Mouse (Mus musculus) forebrain, embryonic 15.5 days (tissue): Measurements from ENCODE around the gene BC052040. TPM values are rescaled to one million over a fixed set of nuclear protein-coding genes. Genes with fewer than 3 reads are reported as not detected.
A peak's percentile ranks its signal among the peaks of the same experiment; 100 is the strongest.

Experiments used
- ATAC-seq: fragments of 200-750 bp; cut with Nextera tagmentation; replicated peaks from 2 replicates; pipeline ENCODE4 v1.8.0; 2017; ENCODE audit warnings: mild to moderate bottlenecking, moderate TSS enrichment, moderate library complexity
- H3K27ac ChIP-seq: fragments of 300-500 bp; sonication (generic); replicated peaks from 2 replicates; pipeline ENCODE4 v1.5.1; 2015; ENCODE audit warnings: mild to moderate bottlenecking, inconsistent platforms
- H3K27me3 ChIP-seq: fragments of 300-500 bp; sonication (generic); 2 replicates; pipeline ENCODE4 v1.6.1; 2015; ENCODE audit warnings: inconsistent platforms
- H3K36me3 ChIP-seq: fragments of 300-500 bp; sonication (generic); 2 replicates; pipeline ENCODE4 v1.6.1; 2015; ENCODE audit warnings: mild to moderate bottlenecking, inconsistent platforms
- H3K4me1 ChIP-seq: fragments of 300-500 bp; sonication (generic); 2 replicates; pipeline ENCODE4 v1.6.1; 2015; ENCODE audit warnings: inconsistent platforms
- H3K4me2 ChIP-seq: fragments of 300-500 bp; sonication (generic); replicated peaks from 2 replicates; pipeline ENCODE4 v1.6.1; 2015; ENCODE audit warnings: mild to moderate bottlenecking, inconsistent platforms
- H3K4me3 ChIP-seq: fragments of 300-500 bp; sonication (generic); 2 replicates; pipeline ENCODE4 v1.5.1; 2015; ENCODE audit warnings: mild to moderate bottlenecking, inconsistent platforms
- H3K9ac ChIP-seq: fragments of 300-500 bp; sonication (generic); replicated peaks from 2 replicates; pipeline ENCODE4 v1.6.1; 2015; ENCODE audit warnings: mild to moderate bottlenecking, inconsistent platforms
- H3K9me3 ChIP-seq: fragments of 300-500 bp; sonication (generic); 2 replicates; pipeline ENCODE4 v1.6.1; 2016; ENCODE audit warnings: inconsistent platforms
- WGBS: fragments of 180-500 bp; shearing (Covaris S2); methylation state at CpG from one replicate; pipeline ENCODE4 v1.1.7; 2015; ENCODE audit warnings: mixed read lengths; 5-methylcytosine and 5-hydroxymethylcytosine counted together
- microRNA counts: library from miRNA; unstranded; fragments of <30 nt; microRNA quantifications from one replicate; lab custom pipeline; 2016
- microRNA-seq: library from miRNA; unstranded; fragments of <30 nt; microRNA quantifications from one replicate; pipeline ENCODE4, GENCODE M21; 2016
- polyA plus RNA-seq: library from polyadenylated mRNA; unstranded; fragments of >200 nt; fragmentation: Nextera tagmentation; extraction: Ambion mirVana; gene quantifications from 2 replicates; pipeline ENCODE4 v1.2.1, GENCODE M21; 2015

BC052040 gene
- polyA plus RNA-seq, 1 experiment from 2014 or later: 16.3 TPM

DNA sequence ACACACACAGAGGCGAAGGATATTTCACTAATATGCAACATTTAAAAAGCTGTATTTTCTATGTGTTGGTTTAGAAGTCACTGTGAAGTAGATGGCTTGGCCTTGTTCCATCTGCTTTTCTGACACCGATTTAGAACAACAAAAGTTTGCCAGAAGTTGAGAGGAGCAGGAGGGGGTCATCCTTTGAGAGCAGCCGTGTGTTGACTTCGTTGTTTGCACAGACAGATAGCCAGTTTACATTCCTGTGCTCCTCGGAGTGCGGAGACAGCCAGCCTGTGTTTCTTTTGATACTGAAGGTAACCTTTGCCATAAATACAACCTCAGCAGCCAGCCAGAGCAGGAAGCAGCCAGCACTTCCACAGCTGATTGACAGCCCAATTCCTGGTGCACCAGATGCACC lies 204.2 kb downstream of the BC052040 start:
- Histone ChIP-seq H3K9ac (no peak overlapping the region), H3K4me2 (no peak overlapping the region), H3K4me1 (no peaks in the 10 kb centered on the region), H3K4me3 (no peak overlapping the region), H3K27me3 (no peaks in the 10 kb centered on the region), H3K36me3 (no peaks in the 10 kb centered on the region), H3K27ac (no peak overlapping the region), H3K9me3 (no peaks in the 10 kb centered on the region)
- ATAC-seq: no peak
- WGBS: 46% methylated on average over 6 of the region's 6 CpGs

DNA sequence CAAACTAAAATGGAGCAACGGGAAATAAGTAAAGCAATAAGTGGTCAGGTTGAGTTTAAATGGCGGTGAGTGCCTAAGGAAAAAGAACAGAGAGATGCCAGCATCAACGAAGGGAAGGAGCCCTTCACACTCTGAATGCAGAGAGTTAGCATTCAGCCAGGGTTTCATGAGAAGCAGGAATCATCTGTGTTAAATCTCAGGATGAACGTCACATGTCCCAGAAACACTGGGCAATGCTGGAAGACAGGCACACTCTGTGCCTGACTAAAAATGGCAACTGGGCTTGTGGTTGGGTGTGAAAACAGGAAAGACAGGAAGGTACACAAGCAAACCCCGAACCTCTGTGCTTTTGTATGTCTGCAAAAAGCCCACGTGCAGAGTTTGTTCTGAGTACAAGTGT lies 217.3 kb downstream of the BC052040 start:
- H3K27ac ChIP-seq: no peak overlapping the region
- no peaks in the 10 kb centered on the region for H3K4me1 ChIP-seq
- no peaks in the 10 kb centered on the region for H3K27me3 ChIP-seq
- H3K36me3 ChIP-seq: no peaks in the 10 kb centered on the region
- no peak overlapping the region for H3K4me2 ChIP-seq
- 89% methylated on average over 6 of the region's 6 CpGs for WGBS
- no peak for ATAC-seq
- H3K9me3 ChIP-seq: no peaks in the 10 kb centered on the region
- H3K4me3 ChIP-seq: no peak overlapping the region
- H3K9ac ChIP-seq: no peak overlapping the region

DNA sequence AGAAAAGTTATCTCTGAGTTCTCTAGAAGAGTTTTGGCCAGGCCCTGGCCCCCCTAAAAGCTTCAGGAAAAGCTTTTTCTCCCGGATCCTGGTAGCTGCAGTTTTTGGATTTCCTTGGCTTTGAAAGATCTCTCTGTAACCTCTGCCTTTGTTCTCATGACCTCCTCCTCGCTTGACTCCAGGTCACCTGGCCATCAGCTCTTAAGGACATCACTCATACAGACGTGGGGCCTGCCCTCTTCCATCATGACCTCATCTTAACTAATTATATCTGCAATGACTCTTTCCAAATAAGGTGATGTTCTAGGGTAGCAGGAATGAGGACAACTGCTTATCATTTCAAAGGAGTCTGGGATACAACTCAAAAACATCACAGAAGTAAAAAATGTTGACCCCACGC lies 226.9 kb downstream of the BC052040 start:
- no peaks in the 10 kb centered on the region for H3K36me3 ChIP-seq
- H3K4me2 ChIP-seq: no peak overlapping the region
- H3K4me3 ChIP-seq: no peak overlapping the region
- no peak overlapping the region for H3K27ac ChIP-seq
- no peak overlapping the region for H3K9ac ChIP-seq
- H3K9me3 ChIP-seq: no peaks in the 10 kb centered on the region
- ATAC-seq: no peak
- H3K4me1 ChIP-seq: peaks cover 9% of the 10 kb centered on the region
- 63% methylated on average over 4 of the region's 4 CpGs for WGBS
- H3K27me3 ChIP-seq: no peaks in the 10 kb centered on the region

DNA sequence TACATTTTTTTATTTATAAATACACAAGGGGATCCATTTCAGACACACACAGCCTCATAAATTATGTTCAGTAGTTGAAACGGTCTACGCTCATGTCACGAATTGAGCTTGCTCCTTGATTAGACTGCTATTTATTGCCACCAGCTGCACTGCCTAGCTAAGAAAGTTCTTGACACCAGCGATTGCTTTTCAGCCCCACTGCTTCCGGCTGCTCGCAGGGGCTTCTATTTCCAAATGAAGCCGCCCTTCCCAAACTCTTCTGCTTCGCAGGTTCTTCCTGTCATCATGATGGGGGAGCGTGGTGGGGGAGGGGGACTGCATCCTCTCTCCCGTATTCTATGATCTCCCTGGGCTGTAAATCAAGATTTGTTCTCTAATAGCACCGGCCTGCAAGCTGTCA lies 231.8 kb downstream of the BC052040 start:
- ATAC-seq: peak; percentile 65; the same call in 1 of the 2 replicates
- peak overlapping the region; percentile 7; the same call in 1 of the 2 replicates for H3K27ac ChIP-seq
- H3K4me1 ChIP-seq: peaks cover 18% of the 10 kb centered on the region
- 34% methylated on average over 11 of the region's 11 CpGs for WGBS
- H3K4me3 ChIP-seq: no peak overlapping the region
- H3K9ac ChIP-seq: no peak overlapping the region
- H3K27me3 ChIP-seq: no peaks in the 10 kb centered on the region
- peak overlapping the region; percentile 23 for H3K4me2 ChIP-seq
- no peaks in the 10 kb centered on the region for H3K36me3 ChIP-seq
- no peaks in the 10 kb centered on the region for H3K9me3 ChIP-seq

DNA sequence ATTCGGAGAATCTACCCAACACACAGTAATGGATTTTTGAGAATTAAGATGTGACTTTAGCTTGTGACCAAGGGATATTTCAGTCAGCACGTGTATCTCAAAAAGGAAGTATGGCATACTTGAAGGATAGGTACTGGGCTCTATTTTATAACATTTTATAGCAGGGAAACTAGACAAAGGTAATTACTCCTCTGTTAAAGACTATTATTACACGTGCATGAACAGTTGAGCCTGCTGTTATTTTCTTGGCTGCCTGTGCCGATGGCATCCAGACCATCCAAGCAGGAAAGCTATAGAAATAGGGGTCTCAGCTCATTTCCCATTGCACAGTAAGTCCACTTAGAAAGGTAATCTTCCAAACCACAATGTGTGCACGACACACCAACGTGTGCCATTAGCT lies 232.2 kb downstream of the BC052040 start:
- no peak; the same call in 1 of the 2 replicates for ATAC-seq
- Histone ChIP-seq H3K9ac (no peak overlapping the region), H3K27me3 (no peaks in the 10 kb centered on the region), H3K36me3 (no peaks in the 10 kb centered on the region), H3K4me3 (no peak overlapping the region), H3K4me1 (peaks cover 18% of the 10 kb centered on the region), H3K4me2 (0 out of 2 replicates have a peak overlapping the region, but pooled peaks have one; percentile 23), H3K9me3 (no peaks in the 10 kb centered on the region), H3K27ac (peak overlapping the region; percentile 7; the same call in 1 of the 2 replicates)
- 45% methylated on average over 6 of the region's 6 CpGs for WGBS

DNA sequence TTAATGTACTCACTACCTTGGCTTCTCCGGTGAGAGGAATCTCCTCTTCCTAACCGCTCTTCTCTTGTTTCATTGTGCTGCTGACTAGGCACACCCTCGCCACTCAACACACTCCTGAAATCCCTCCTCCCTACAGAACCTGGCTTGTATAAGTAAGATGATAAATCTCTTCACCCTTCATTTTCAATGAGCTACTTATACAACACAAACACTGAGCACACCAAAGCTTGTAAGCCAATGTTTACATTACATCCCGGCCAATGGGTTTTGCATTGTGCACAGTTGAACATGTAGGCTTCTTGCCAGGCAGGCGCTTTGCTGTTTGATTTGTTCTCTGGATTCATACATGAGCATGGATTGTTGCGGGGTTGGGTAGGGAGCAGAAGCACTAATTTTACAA lies 236.4 kb downstream of the BC052040 start:
- Histone ChIP-seq H3K4me1 (peaks cover 13% of the 10 kb centered on the region), H3K4me3 (no peak overlapping the region), H3K9ac (no peak overlapping the region), H3K9me3 (no peaks in the 10 kb centered on the region), H3K36me3 (no peaks in the 10 kb centered on the region), H3K27me3 (no peaks in the 10 kb centered on the region), H3K27ac (no peak overlapping the region), H3K4me2 (no peak overlapping the region)
- WGBS: 74% methylated on average over 6 of the region's 6 CpGs
- no peak for ATAC-seq

DNA sequence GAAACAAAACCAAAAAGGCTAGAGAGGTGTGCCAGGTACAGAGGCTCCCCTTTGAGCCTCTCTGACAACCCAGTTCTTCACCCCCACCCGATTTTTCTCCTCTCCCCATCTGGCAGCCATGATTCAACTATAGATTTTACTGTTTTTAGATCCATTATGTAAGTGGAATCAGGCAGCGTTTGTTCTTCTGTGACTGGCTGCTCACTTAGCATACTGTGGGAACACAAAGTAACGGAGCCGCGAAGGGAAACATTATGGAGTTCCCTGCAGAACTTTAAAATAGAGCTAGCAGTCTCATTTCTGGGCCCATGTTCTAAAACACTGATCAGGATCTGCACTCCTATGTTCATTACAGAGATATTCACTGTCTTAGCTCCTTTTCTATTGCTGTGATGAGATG lies 240.8 kb downstream of the BC052040 start:
- no peak for ATAC-seq
- Histone ChIP-seq H3K9me3 (no peaks in the 10 kb centered on the region), H3K4me1 (no peaks in the 10 kb centered on the region), H3K27ac (no peak overlapping the region), H3K9ac (no peak overlapping the region), H3K36me3 (no peaks in the 10 kb centered on the region), H3K27me3 (no peaks in the 10 kb centered on the region), H3K4me3 (no peak overlapping the region), H3K4me2 (no peak overlapping the region)
- WGBS: 86% methylated on average over 5 of the region's 5 CpGs

MicroRNAs within 50 kb of the gene (microRNA counts, 519-probe panel; counts per million panel counts)
- 3,250 counts per million, percentile 77 among the panel's probes with 10 or more counts for microRNA mmu-miR-1951 (lab: Ali Mortazavi, UCI)

Small RNA genes lying within 50 kb of the gene (microRNA-seq; reads per million reads assigned to microRNA genes)
- not detected for gene Mir1951
